Mouse (Mus musculus): Measurements from ENCODE around the gene Srm. TPM values are rescaled to one million over a fixed set of nuclear protein-coding genes. Genes with fewer than 3 reads are reported as not detected.

The Srm gene
- polyA plus RNA-seq, 1 experiment from 2014 or later = 188 TPM

DNA sequence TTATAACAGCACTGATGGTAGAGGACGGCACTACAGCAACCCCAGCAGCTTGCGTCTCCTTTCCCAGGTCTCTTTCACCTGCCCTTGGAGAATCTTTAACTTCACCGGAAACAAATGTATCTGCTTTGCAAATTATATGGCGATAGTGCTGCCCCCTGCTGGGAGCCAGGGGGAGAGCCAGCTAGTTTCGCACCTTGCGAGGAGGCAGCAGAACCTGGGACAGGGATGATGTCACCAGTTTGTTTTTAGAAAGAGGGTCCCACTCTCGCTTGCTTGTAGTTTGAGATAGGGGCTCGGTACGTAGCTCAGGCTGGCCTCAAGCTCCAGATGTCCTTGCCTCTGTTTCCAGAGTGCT is 52.8 kb downstream of the Srm start:
- H3K4me2 ChIP-seq (replicated peaks; ENCODE audit: low read depth, low read length) = peak overlapping the region; percentile 45
- no peaks in the 10 kb centered on the region for H3K27me3 ChIP-seq (ENCODE audit: insufficient read depth, low read length)
- H3K27ac ChIP-seq (ENCODE audit: low read length) = peak overlapping the region; percentile 27
- no peaks in the 10 kb centered on the region for H3K36me3 ChIP-seq (ENCODE audit: insufficient read depth, low read length)
- peak overlapping the region; percentile 23 for H3K9ac ChIP-seq (replicated peaks; ENCODE audit: low read length)
- ATAC-seq (ENCODE audit: low FRiP score, low TSS enrichment) = peak; percentile 16; the same call in 1 of the 2 replicates
- WGBS = 8% methylated on average over 9 of the region's 9 CpGs
- H3K9me3 ChIP-seq (ENCODE audit: low read length) = no peaks in the 10 kb centered on the region
- peaks cover 11% of the 10 kb centered on the region for H3K4me1 ChIP-seq (ENCODE audit: insufficient read depth, low read length)
- H3K4me3 ChIP-seq (ENCODE audit: low read length) = 0 out of 2 replicates have a peak overlapping the region, but pooled peaks have one; percentile 9

Other genes starting within 250 kb of the Srm start
- gene Ubiad1, start 146.7 kb upstream of the Srm start, polyA plus RNA-seq (2015; fragmentation: Nextera tagmentation; extraction: Ambion mirVana) = 32.7 and 33.1 TPM in 2 replicates
- gene Mtor, start 142.9 kb upstream of the Srm start, polyA plus RNA-seq (2015; fragmentation: Nextera tagmentation; extraction: Ambion mirVana) = 16.3 and 18.8 TPM in 2 replicates
- 1.8 and 2.0 TPM in 2 replicates for gene Angptl7, start 91.0 kb upstream of the Srm start, polyA plus RNA-seq (2015; fragmentation: Nextera tagmentation; extraction: Ambion mirVana)
- gene Exosc10, start 33.1 kb upstream of the Srm start, polyA plus RNA-seq (2015; fragmentation: Nextera tagmentation; extraction: Ambion mirVana) = 95.2 and 99.9 TPM in 2 replicates
- gene Masp2, start 11.1 kb downstream of the Srm start, polyA plus RNA-seq (2015; fragmentation: Nextera tagmentation; extraction: Ambion mirVana) = 0.27 and 0.52 TPM in 2 replicates
- gene Tardbp, start 35.5 kb downstream of the Srm start, polyA plus RNA-seq (2015; fragmentation: Nextera tagmentation; extraction: Ambion mirVana) = 337 and 369 TPM in 2 replicates
- not detected in 2 replicates for gene Gm572, start 51.8 kb downstream of the Srm start, polyA plus RNA-seq (2015; fragmentation: Nextera tagmentation; extraction: Ambion mirVana)
- 5.4 and 8.8 TPM in 2 replicates for gene Casz1, start 212.9 kb downstream of the Srm start, polyA plus RNA-seq (2015; fragmentation: Nextera tagmentation; extraction: Ambion mirVana)

Data from kidney, embryonic 16.5 days (tissue).